Mouse (Mus musculus) lung, embryonic 14.5 days (tissue): Measurements from ENCODE around the gene Capn10. TPM values are rescaled to one million over a fixed set of nuclear protein-coding genes. Genes with fewer than 3 reads are reported as not detected.
A peak's percentile ranks its signal among the peaks of the same experiment; 100 is the strongest.
"Not testable (repeated sequence)": the region's sequence is repeated elsewhere in the genome, so short reads cannot be mapped to it uniquely, and the experiment has no call there.

Experiments used
- ATAC-seq: fragments of 200-750 bp; cut with Nextera tagmentation; 2 replicates; pipeline ENCODE4 v1.8.0; 2017; ENCODE audit warnings: mild to moderate bottlenecking, moderate TSS enrichment, moderate library complexity; ENCODE audit not compliant: insufficient read depth
- DNase-seq: peaks from one replicate; pipeline ENCODE4 v3.0.0-alpha.2; 2015
- H3K27ac ChIP-seq: fragments of 300-500 bp; sonication (generic); 2 replicates; pipeline ENCODE4 v1.5.1; 2014; ENCODE audit warnings: low read depth, mild to moderate bottlenecking, moderate library complexity
- H3K27me3 ChIP-seq: fragments of 300-500 bp; sonication (generic); 2 replicates; pipeline ENCODE4 v1.6.1; 2014; ENCODE audit warnings: low read length, control low read depth; ENCODE audit not compliant: insufficient read depth
- H3K36me3 ChIP-seq: fragments of 300-500 bp; sonication (generic); 2 replicates; pipeline ENCODE4 v1.6.1; 2014; ENCODE audit warnings: control low read depth; ENCODE audit not compliant: insufficient read depth
- H3K4me1 ChIP-seq: fragments of 300-500 bp; sonication (generic); 2 replicates; pipeline ENCODE4 v1.6.1; 2014; ENCODE audit warnings: antibody characterized with exemption, control low read depth; ENCODE audit not compliant: insufficient read depth
- H3K4me2 ChIP-seq: fragments of 300-500 bp; sonication (generic); 2 replicates; pipeline ENCODE4 v1.6.1; 2014; ENCODE audit warnings: mild to moderate bottlenecking
- H3K4me3 ChIP-seq: fragments of 300-500 bp; sonication (generic); 2 replicates; pipeline ENCODE4 v1.5.1; 2014; ENCODE audit warnings: low read depth, low read length
- H3K9ac ChIP-seq: fragments of 300-500 bp; sonication (generic); 2 replicates; pipeline ENCODE4 v1.6.1; 2014
- H3K9me3 ChIP-seq: fragments of 300-500 bp; sonication (generic); 2 replicates; pipeline ENCODE4 v1.6.1; 2016; ENCODE audit warnings: low read depth, low read length, control low read depth
- CTCF ChIP-seq: IDR thresholded peaks from 2 replicates; pipeline ENCODE4 v1.5.1; 2016; ENCODE audit warnings: antibody characterized with exemption, low read depth
- WGBS: fragments of 180-500 bp; shearing (Covaris S2); extraction: QIAGEN DNeasy Blood & Tissue Kit; methylation state at CpG from one replicate; pipeline ENCODE4 v1.1.7; 2014; 5-methylcytosine and 5-hydroxymethylcytosine counted together
- polyA plus RNA-seq: library from polyadenylated mRNA; unstranded; fragments of >200 nt; fragmentation: Nextera tagmentation; extraction: Ambion mirVana; gene quantifications from 2 replicates; pipeline ENCODE4 v1.2.1, GENCODE M21; 2014

The Capn10 gene
- polyA plus RNA-seq, 1 experiment from 2014 or later, result 26.8 TPM

GRCm38 (mm10) chr1:92950607-92951006 is 16.4 kb downstream of the Capn10 start, which contains the start of gene Gpr35:
Gpr35 (plus strand) TSS chr1:92950865.
- DNase-seq, result no peak
- no peak within 1 kb of the TSS for H3K9ac ChIP-seq
- no peak within 1 kb of the TSS for H3K27ac ChIP-seq
- no peaks in the 10 kb centered on the region for H3K9me3 ChIP-seq
- no peak within 1 kb of the TSS for H3K4me2 ChIP-seq
- no peak within 1 kb of the TSS for H3K4me3 ChIP-seq
- WGBS, result 55% methylated on average over 5 of the region's 5 CpGs
- ATAC-seq, result no peak
- no peaks in the 10 kb centered on the region for H3K27me3 ChIP-seq
- H3K36me3 ChIP-seq, result peaks cover 34% of the 10 kb centered on the region
- TF ChIP-seq CTCF, result no peak
- no peaks in the 10 kb centered on the region for H3K4me1 ChIP-seq

GRCm38 (mm10) chr1:92953641-92954040 is 19.5 kb downstream of the Capn10 start:
- H3K4me1 ChIP-seq, result no peaks in the 10 kb centered on the region
- no peaks in the 10 kb centered on the region for H3K9me3 ChIP-seq
- no peak overlapping the region for H3K9ac ChIP-seq
- no peak overlapping the region for H3K4me3 ChIP-seq
- H3K27ac ChIP-seq, result no peak overlapping the region
- no peak for TF ChIP-seq CTCF
- DNase-seq, result no peak
- peaks cover 5% of the 10 kb centered on the region; the same call in 1 of the 2 replicates for H3K36me3 ChIP-seq
- H3K4me2 ChIP-seq, result no peak overlapping the region
- no peaks in the 10 kb centered on the region for H3K27me3 ChIP-seq
- no peak for ATAC-seq
- 58% methylated on average over 2 of the region's 2 CpGs for WGBS

- not testable (repeated sequence) for H3K27me3 ChIP-seq, H3K9me3 ChIP-seq, H3K4me3 ChIP-seq, H3K36me3 ChIP-seq, DNase-seq, H3K27ac ChIP-seq, ATAC-seq, H3K4me1 ChIP-seq, H3K9ac ChIP-seq
- peak overlapping the region; percentile 52 for H3K4me2 ChIP-seq
- peak; percentile 69 for TF ChIP-seq CTCF
- WGBS, result 4% methylated on average over 11 of the region's 11 CpGs
Observed at GRCm38 (mm10) chr1:92956571-92957335, 22.6 kb downstream of the Capn10 start.

- H3K36me3 ChIP-seq, result no peaks in the 10 kb centered on the region
- WGBS, result 84% methylated on average over 1 of the region's 1 CpGs
Observed at GRCm38 (mm10) chr1:92958999-92959398, 24.8 kb downstream of the Capn10 start.

GRCm38 (mm10) chr1:92970791-92971190 is 36.6 kb downstream of the Capn10 start:
- DNase-seq, H3K36me3 ChIP-seq, ATAC-seq, H3K9me3 ChIP-seq, H3K4me2 ChIP-seq, H3K9ac ChIP-seq, H3K4me3 ChIP-seq, H3K27me3 ChIP-seq, H3K4me1 ChIP-seq, H3K27ac ChIP-seq: not testable (repeated sequence)
- 81% methylated on average over 6 of the region's 6 CpGs for WGBS

More at GRCm38 (mm10) chr1:92958999-92959398, 24.8 kb downstream of the Capn10 start:
- ATAC-seq (no peak), DNase-seq (peak; percentile 45)
- Histone ChIP-seq H3K9ac (no peak overlapping the region), H3K4me2 (no peak overlapping the region), H3K4me3 (no peak overlapping the region), H3K27me3 (no peaks in the 10 kb centered on the region), H3K27ac (no peak overlapping the region), H3K4me1 (no peaks in the 10 kb centered on the region), H3K9me3 (no peaks in the 10 kb centered on the region)
- no peak for TF ChIP-seq CTCF

- Histone ChIP-seq H3K36me3 (no peaks in the 10 kb centered on the region), H3K9me3 (no peaks in the 10 kb centered on the region), H3K27ac (no peak overlapping the region), H3K27me3 (no peaks in the 10 kb centered on the region), H3K4me2 (no peak overlapping the region), H3K4me1 (no peaks in the 10 kb centered on the region; the same call in 1 of the 2 replicates), H3K9ac (no peak overlapping the region), H3K4me3 (no peak overlapping the region)
- WGBS, result 82% methylated on average over 7 of the region's 7 CpGs
- no peak for TF ChIP-seq CTCF
- DNase-seq (no peak), ATAC-seq (no peak)
Observed at GRCm38 (mm10) chr1:92971879-92972795, 38.0 kb downstream of the Capn10 start.

GRCm38 (mm10) chr1:92972854-92973253 is 38.7 kb downstream of the Capn10 start:
- H3K36me3 ChIP-seq, result no peaks in the 10 kb centered on the region
- TF ChIP-seq CTCF, result no peak
- H3K4me2 ChIP-seq, result no peak overlapping the region
- 33% methylated on average over 1 of the region's 1 CpGs for WGBS
- no peaks in the 10 kb centered on the region for H3K9me3 ChIP-seq
- no peak overlapping the region for H3K27ac ChIP-seq
- ATAC-seq (no peak; the same call in 1 of the 2 replicates), DNase-seq (peak; percentile 74)
- no peak overlapping the region for H3K4me3 ChIP-seq
- H3K27me3 ChIP-seq, result no peaks in the 10 kb centered on the region
- no peak overlapping the region for H3K9ac ChIP-seq
- no peaks in the 10 kb centered on the region; the same call in 1 of the 2 replicates for H3K4me1 ChIP-seq
